Mouse (Mus musculus) neural tube, embryonic 14.5 days (tissue): ENCODE results near the gene Glb1l. TPM values are rescaled to one million over a fixed set of nuclear protein-coding genes. Genes with fewer than 3 reads are reported as not detected.

Experiments used
- ATAC-seq: fragments of 200-750 bp; cut with Nextera tagmentation; 2 replicates; pipeline ENCODE4 v1.8.0; 2017; ENCODE audit warnings: low read depth, mild to moderate bottlenecking, moderate TSS enrichment, moderate library complexity
- H3K27ac ChIP-seq: fragments of 300-500 bp; sonication (generic); 2 replicates; pipeline ENCODE4 v1.5.1; 2014; ENCODE audit warnings: low read depth, mild to moderate bottlenecking, control low read depth, low read length, moderate library complexity, mixed read lengths
- H3K27me3 ChIP-seq: fragments of 300-500 bp; sonication (generic); 2 replicates; pipeline ENCODE4 v1.6.1; 2014; ENCODE audit warnings: low read length; ENCODE audit not compliant: control insufficient read depth, insufficient read depth
- H3K36me3 ChIP-seq: fragments of 300-500 bp; sonication (generic); 2 replicates; pipeline ENCODE4 v1.6.1; 2014; ENCODE audit warnings: low read length, mixed read lengths; ENCODE audit not compliant: control insufficient read depth, insufficient read depth
- H3K4me1 ChIP-seq: fragments of 300-500 bp; sonication (generic); 2 replicates; pipeline ENCODE4 v1.6.1; 2014; ENCODE audit warnings: low read length; ENCODE audit not compliant: control insufficient read depth, insufficient read depth
- H3K4me2 ChIP-seq: fragments of 300-500 bp; sonication (generic); 2 replicates; pipeline ENCODE4 v1.6.1; 2014; ENCODE audit warnings: mild to moderate bottlenecking, low read depth, low read length, control low read depth
- H3K4me3 ChIP-seq: fragments of 300-500 bp; sonication (generic); 2 replicates; pipeline ENCODE4 v1.5.1; 2014; ENCODE audit warnings: low read depth, low read length, control low read depth, mixed read lengths
- H3K9ac ChIP-seq: fragments of 300-500 bp; sonication (generic); replicated peaks from 2 replicates; pipeline ENCODE4 v1.6.1; 2014; ENCODE audit warnings: low read depth, mild to moderate bottlenecking, control low read depth, low read length, mixed read lengths
- H3K9me3 ChIP-seq: fragments of 300-500 bp; sonication (generic); 2 replicates; pipeline ENCODE4 v1.6.1; 2016; ENCODE audit warnings: low read length; ENCODE audit not compliant: control insufficient read depth
- WGBS: fragments of 180-500 bp; shearing (Covaris S2); extraction: QIAGEN DNeasy Blood & Tissue Kit; methylation state at CpG from one replicate; pipeline ENCODE4 v1.1.7; 2014; 5-methylcytosine and 5-hydroxymethylcytosine counted together
- polyA plus RNA-seq: library from polyadenylated mRNA; unstranded; fragments of >200 nt; fragmentation: Nextera tagmentation; extraction: Ambion mirVana; gene quantifications from 2 replicates; pipeline ENCODE4 v1.2.1, GENCODE M21; 2014

The Glb1l gene
- polyA plus RNA-seq, 1 experiment from 2014 or later, result 15.6 TPM

GRCm38 (mm10) chr1:75191258-75191621 lies 19.4 kb downstream of the Glb1l start:
- ATAC-seq, result no peak

GRCm38 (mm10) chr1:75190577-75190976 lies 20.0 kb downstream of the Glb1l start:
- H3K4me2 ChIP-seq, result peak overlapping the region; percentile 97
- peaks cover 15% of the 10 kb centered on the region; the same call in 1 of the 2 replicates for H3K4me1 ChIP-seq
- H3K27ac ChIP-seq, result no peak overlapping the region
- no peaks in the 10 kb centered on the region for H3K9me3 ChIP-seq
- H3K27me3 ChIP-seq, result no peaks in the 10 kb centered on the region; the same call in 1 of the 2 replicates
- H3K4me3 ChIP-seq, result no peak overlapping the region
- no peak for ATAC-seq
- 75% methylated on average over 2 of the region's 2 CpGs for WGBS
- H3K9ac ChIP-seq, result peak overlapping the region; percentile 92; the same call in 1 of the 2 replicates
- H3K36me3 ChIP-seq, result peaks cover 15% of the 10 kb centered on the region; the same call in 1 of the 2 replicates

More at GRCm38 (mm10) chr1:75191258-75191621, 19.4 kb downstream of the Glb1l start:
- peaks cover 13% of the 10 kb centered on the region; the same call in 1 of the 2 replicates for H3K36me3 ChIP-seq
- peaks cover 15% of the 10 kb centered on the region; the same call in 1 of the 2 replicates for H3K4me1 ChIP-seq
- H3K27me3 ChIP-seq, result no peaks in the 10 kb centered on the region; the same call in 1 of the 2 replicates
- H3K27ac ChIP-seq, result peak overlapping the region; percentile 95
- H3K4me3 ChIP-seq, result peak overlapping the region; percentile 82
- peak overlapping the region; percentile 97 for H3K4me2 ChIP-seq
- H3K9me3 ChIP-seq, result no peaks in the 10 kb centered on the region
- 60% methylated on average over 4 of the region's 5 CpGs for WGBS
- H3K9ac ChIP-seq, result peak overlapping the region; percentile 92

- Histone ChIP-seq H3K9me3 (no peaks in the 10 kb centered on the region), H3K27ac (no peak overlapping the region), H3K9ac (no peak overlapping the region), H3K4me1 (peaks cover 10% of the 10 kb centered on the region; the same call in 1 of the 2 replicates), H3K4me3 (no peak overlapping the region), H3K4me2 (no peak overlapping the region), H3K27me3 (no peaks in the 10 kb centered on the region; the same call in 1 of the 2 replicates), H3K36me3 (peaks cover 26% of the 10 kb centered on the region)
- WGBS, result 93% methylated on average over 2 of the region's 2 CpGs
- ATAC-seq, result no peak
Measured at GRCm38 (mm10) chr1:75187914-75188483, 22.6 kb downstream of the Glb1l start.

- Histone ChIP-seq H3K27ac (no peak overlapping the region), H3K36me3 (peaks cover 34% of the 10 kb centered on the region)
- no peak for ATAC-seq
Measured at GRCm38 (mm10) chr1:75187126-75187525, 23.5 kb downstream of the Glb1l start.

GRCm38 (mm10) chr1:75185495-75185894 lies 25.1 kb downstream of the Glb1l start:
- Histone ChIP-seq H3K27me3 (no peaks in the 10 kb centered on the region), H3K9ac (no peak overlapping the region), H3K27ac (no peak overlapping the region), H3K4me1 (peaks cover under 1% of the 10 kb centered on the region; the same call in 1 of the 2 replicates), H3K4me3 (no peak overlapping the region), H3K9me3 (no peaks in the 10 kb centered on the region), H3K36me3 (peaks cover 35% of the 10 kb centered on the region), H3K4me2 (no peak overlapping the region)
- 96% methylated on average over 11 of the region's 11 CpGs for WGBS
- no peak for ATAC-seq

More at GRCm38 (mm10) chr1:75187126-75187525, 23.5 kb downstream of the Glb1l start:
- H3K4me2 ChIP-seq, result no peak overlapping the region
- no peaks in the 10 kb centered on the region for H3K9me3 ChIP-seq
- H3K9ac ChIP-seq, result no peak overlapping the region
- no peaks in the 10 kb centered on the region; the same call in 1 of the 2 replicates for H3K27me3 ChIP-seq
- H3K4me3 ChIP-seq, result no peak overlapping the region
- H3K4me1 ChIP-seq, result peaks cover 8% of the 10 kb centered on the region; the same call in 1 of the 2 replicates

GRCm38 (mm10) chr1:75182160-75182559 lies 28.5 kb downstream of the Glb1l start:
- Histone ChIP-seq H3K9me3 (no peaks in the 10 kb centered on the region), H3K4me1 (peaks cover 15% of the 10 kb centered on the region; the same call in 1 of the 2 replicates), H3K27ac (no peak overlapping the region), H3K27me3 (no peaks in the 10 kb centered on the region), H3K9ac (no peak overlapping the region), H3K36me3 (peaks cover 29% of the 10 kb centered on the region), H3K4me3 (no peak overlapping the region), H3K4me2 (no peak overlapping the region)
- WGBS, result 70% methylated on average over 4 of the region's 4 CpGs
- no peak for ATAC-seq

- 85% methylated on average over 4 of the region's 4 CpGs for WGBS
- Histone ChIP-seq H3K9ac (no peak overlapping the region), H3K4me1 (peaks cover 15% of the 10 kb centered on the region; the same call in 1 of the 2 replicates), H3K9me3 (no peaks in the 10 kb centered on the region), H3K4me3 (no peak overlapping the region), H3K27me3 (no peaks in the 10 kb centered on the region), H3K4me2 (no peak overlapping the region), H3K36me3 (peaks cover 29% of the 10 kb centered on the region), H3K27ac (no peak overlapping the region)
- ATAC-seq, result no peak
Measured at GRCm38 (mm10) chr1:75181377-75181870, 29.2 kb downstream of the Glb1l start.

- Histone ChIP-seq H3K4me1 (peaks cover 15% of the 10 kb centered on the region; the same call in 1 of the 2 replicates), H3K4me2 (peak overlapping the region; percentile 100), H3K36me3 (peaks cover 25% of the 10 kb centered on the region), H3K9ac (no peak overlapping the region), H3K27ac (no peak overlapping the region), H3K4me3 (0 out of 2 replicates have a peak overlapping the region, but pooled peaks have one; percentile 55), H3K27me3 (no peaks in the 10 kb centered on the region), H3K9me3 (no peaks in the 10 kb centered on the region)
- peak; percentile 12; the same call in 1 of the 2 replicates for ATAC-seq
- WGBS, result 52% methylated on average over 6 of the region's 7 CpGs
Measured at GRCm38 (mm10) chr1:75180741-75181140, 29.9 kb downstream of the Glb1l start.

- Histone ChIP-seq H3K4me1 (peaks cover 15% of the 10 kb centered on the region; the same call in 1 of the 2 replicates), H3K36me3 (peaks cover 29% of the 10 kb centered on the region), H3K9me3 (no peaks in the 10 kb centered on the region), H3K4me3 (peak within 1 kb of the TSS; percentile 55), H3K27ac (peak within 1 kb of the TSS; percentile 52), H3K9ac (peak within 1 kb of the TSS; percentile 67), H3K4me2 (peak within 1 kb of the TSS; percentile 100), H3K27me3 (no peaks in the 10 kb centered on the region)
- WGBS, result 0% methylated on average over 31 of the region's 31 CpGs
- ATAC-seq, result peak; percentile 95
Measured at GRCm38 (mm10) chr1:75180105-75180590, 30.5 kb downstream of the Glb1l start, which contains the start of gene Abcb6. TSS of gene Abcb6 (minus strand) at chr1:75180392.
